Mouse (Mus musculus) thymus, adult 18-20 months (tissue): ENCODE data around the gene Syt9.
A peak's percentile ranks its signal among the peaks of the same experiment; 100 is the strongest.

Experiments used
- DNase-seq, 2 experiments: peaks; one replicate each; pipeline ENCODE4 v3.0.0; 2022; ENCODE audit warnings: mixed read lengths in 2 of 2

The Syt9 gene

GRCm38 (mm10) chr7:107547872-107548271 lies 177.3 kb downstream of the Syt9 start:
- DNase-seq: no peak

- no peak for DNase-seq
Measured at GRCm38 (mm10) chr7:107553461-107553860, 182.9 kb downstream of the Syt9 start.

- no peak for DNase-seq
Measured at GRCm38 (mm10) chr7:107555906-107556305, 185.4 kb downstream of the Syt9 start.

- DNase-seq: no peak
Measured at GRCm38 (mm10) chr7:107560675-107561074, 190.1 kb downstream of the Syt9 start.

GRCm38 (mm10) chr7:107561584-107561983 lies 191.1 kb downstream of the Syt9 start:
- DNase-seq: no peak

- DNase-seq: no peak
Measured at GRCm38 (mm10) chr7:107563727-107564126, 193.2 kb downstream of the Syt9 start.

- no peak for DNase-seq
Measured at GRCm38 (mm10) chr7:107567261-107567671, 196.7 kb downstream of the Syt9 start, which contains the start of gene Olfml1. Gene Olfml1 (plus strand): TSS chr7:107567446.

- DNase-seq: no peak
Measured at GRCm38 (mm10) chr7:107567674-107568073, 197.1 kb downstream of the Syt9 start.

- DNase-seq: no peak
Measured at GRCm38 (mm10) chr7:107568971-107569370, 198.4 kb downstream of the Syt9 start.

GRCm38 (mm10) chr7:107573856-107574255 lies 203.3 kb downstream of the Syt9 start:
- DNase-seq: no peak

- DNase-seq: no peak
Measured at GRCm38 (mm10) chr7:107574276-107574675, 203.7 kb downstream of the Syt9 start.

- no peak for DNase-seq
Measured at GRCm38 (mm10) chr7:107592641-107593040, 222.1 kb downstream of the Syt9 start.

- no peak for DNase-seq
Measured at GRCm38 (mm10) chr7:107593904-107594303, 223.4 kb downstream of the Syt9 start.

GRCm38 (mm10) chr7:107594325-107594856 lies 223.9 kb downstream of the Syt9 start:
- peak in 1 of 2 experiments; percentile 19 for DNase-seq

- peak; percentile 73 to 79 for DNase-seq
Measured at GRCm38 (mm10) chr7:107594857-107595402, 224.4 kb downstream of the Syt9 start, which contains the start of gene Ppfibp2. Gene Ppfibp2 (plus strand): TSS chr7:107595207.

GRCm38 (mm10) chr7:107595426-107595825 lies 224.9 kb downstream of the Syt9 start:
- no peak for DNase-seq

GRCm38 (mm10) chr7:107596753-107597152 lies 226.2 kb downstream of the Syt9 start:
- no peak for DNase-seq

GRCm38 (mm10) chr7:107597956-107598355 lies 227.4 kb downstream of the Syt9 start:
- DNase-seq: no peak
